Mouse (Mus musculus) lung, postnatal 10 days (tissue): Measurements from ENCODE around the gene Pga5.
A peak's percentile ranks its signal among the peaks of the same experiment; 100 is the strongest.

Experiments used
- DNase-seq: peaks from one replicate; pipeline ENCODE4 v3.0.0; 2021

Gene Pga5

DNA sequence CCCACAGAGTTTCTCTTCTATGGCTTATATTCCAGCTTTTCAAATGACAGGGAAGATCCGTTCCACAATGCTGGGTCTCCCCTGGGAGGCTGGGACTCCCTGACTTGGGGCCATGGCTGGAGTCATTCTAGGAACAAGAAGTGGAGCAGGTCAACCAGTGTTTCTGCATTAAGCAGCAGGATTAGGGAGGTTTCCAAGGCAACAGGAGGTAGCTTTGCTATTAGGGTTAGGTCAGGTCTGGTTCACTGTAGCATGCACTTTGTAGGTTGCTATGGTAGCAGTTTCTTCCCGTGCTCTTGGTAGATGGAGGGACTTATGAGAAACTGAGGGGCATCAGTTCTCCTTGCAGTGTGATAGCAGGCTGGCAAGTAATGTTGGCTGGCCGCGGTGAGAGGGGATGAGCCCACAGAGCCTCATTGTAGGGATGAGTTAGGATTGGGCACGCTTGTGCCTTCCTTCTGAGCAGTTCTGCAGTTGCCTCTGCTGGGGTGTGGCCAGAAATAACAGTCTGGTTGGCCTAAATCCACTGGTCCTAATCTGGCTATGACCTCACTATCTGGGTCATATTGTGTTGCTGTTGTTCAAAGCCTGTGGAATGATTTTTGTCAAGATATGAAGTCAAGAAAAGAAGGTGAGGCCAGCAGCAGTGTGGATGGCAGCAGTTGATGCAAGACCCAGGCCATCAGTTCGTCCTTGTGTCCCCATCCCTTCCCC is 23.3 kb upstream of the Pga5 start:
- DNase-seq: peak; percentile 32

DNA sequence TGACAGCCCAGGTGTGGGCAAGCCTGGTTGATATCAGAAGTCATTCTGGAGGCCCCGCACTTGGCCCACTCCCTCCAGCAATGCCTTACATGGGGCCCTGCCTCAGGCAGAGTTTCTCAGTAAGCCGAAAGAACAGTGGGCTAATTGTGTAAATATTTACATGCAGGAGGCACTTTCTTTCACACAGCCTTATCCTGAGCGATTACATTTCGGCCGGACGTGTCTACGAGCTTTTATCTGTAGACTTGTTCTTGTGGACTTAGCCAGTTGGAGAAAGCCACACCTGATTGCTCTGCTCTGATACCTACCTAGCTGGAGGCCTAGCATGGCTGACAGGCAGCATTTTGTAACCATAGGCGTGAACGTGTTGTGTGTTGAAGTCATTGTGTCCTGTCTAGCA is 22.0 kb upstream of the Pga5 start:
- no peak for DNase-seq

DNA sequence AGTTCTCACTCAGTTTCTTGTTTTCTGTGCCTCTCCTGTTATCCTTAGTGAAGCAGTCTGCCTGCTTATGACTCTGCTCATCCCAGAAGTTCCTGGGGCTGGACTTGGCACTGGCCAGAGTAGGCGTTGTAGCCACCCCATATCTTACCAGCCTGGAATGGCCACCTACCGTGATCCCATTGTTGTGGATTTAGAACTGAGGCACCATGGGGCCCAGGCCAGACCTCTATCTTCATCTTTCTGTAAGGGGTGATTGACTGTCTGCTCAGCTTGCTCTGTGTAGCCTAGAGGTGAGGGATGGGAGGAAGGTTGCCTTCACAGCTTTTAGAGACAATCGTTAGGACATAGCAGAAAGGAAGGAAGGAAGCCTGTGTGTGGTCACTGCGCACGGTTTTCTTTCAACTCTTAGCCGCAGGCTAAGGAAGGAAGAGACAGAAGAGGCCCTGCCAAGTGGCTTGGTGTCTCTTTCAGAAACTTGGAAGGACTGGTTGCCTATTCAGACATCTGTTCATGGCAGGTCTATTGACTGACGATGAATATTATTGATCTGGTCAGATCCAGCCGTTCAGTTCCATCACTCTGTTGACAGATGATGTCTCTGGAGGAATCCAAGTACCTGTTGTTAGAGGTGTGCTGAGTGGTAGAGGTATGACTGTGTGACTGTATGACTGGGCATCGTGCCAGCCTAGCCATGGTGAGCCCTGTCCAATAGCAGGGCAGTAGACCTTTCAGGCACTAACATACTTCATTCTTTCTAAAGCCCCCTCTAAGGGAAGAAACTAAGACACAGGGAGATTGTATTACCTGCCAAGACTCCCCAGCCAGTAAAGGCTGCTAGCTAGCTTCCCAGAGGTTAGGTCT is 20.5 kb upstream of the Pga5 start:
- no peak for DNase-seq

DNA sequence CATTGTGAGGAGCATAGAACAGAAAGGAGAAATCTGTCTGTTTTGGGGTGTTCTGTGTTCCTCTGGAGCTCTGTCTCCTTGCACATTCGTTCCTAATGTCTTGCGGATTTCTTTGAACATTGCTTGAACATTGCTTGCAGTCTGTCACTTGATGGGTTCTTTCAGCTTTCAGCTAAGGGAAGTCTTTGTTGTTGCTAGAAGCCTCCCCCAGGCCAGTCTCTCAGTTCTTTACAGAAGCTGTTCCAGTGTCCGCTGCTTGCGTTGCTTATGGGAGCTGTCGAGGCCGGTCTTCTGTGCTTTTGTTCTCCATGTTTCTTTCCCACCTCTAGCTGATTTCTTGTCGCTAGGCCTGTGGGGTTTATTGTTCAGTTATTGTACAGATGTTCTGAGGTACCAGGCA is 17.9 kb upstream of the Pga5 start:
- DNase-seq: no peak

DNA sequence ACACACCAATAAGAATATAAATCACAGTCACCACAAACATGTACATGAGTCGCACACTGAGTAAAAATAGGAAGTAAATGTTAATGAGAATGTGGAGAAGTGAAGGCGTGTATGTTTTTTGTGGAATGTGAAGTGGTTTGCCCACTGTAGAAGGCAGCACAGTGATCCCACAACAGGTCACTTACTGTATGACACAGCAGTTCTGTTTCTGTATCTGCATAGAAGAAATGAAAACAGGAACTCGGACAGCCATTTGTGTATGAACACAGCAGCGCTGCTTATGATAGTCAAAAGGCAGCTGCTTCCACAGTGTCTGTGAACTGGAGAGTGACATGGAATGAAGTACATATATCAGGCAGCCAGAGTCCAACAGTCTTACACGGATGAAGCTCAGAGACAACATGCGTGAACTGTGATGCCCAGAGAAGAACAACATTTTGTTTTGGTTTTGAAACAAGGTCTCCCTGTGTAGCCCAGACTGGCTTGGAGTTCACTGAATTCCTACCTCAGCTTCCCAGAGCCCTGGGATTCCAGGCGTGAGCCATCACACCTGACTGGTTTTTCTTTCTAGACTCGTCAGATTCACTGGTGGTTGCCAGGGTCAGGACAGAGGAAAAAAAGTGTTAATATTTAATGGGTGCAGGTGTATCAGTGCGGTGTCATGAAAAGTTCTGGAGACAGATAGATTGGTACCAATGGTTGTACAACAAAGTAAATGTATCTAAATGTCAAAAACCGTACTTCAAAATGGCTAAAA is 16.2 kb upstream of the Pga5 start:
- no peak for DNase-seq

DNA sequence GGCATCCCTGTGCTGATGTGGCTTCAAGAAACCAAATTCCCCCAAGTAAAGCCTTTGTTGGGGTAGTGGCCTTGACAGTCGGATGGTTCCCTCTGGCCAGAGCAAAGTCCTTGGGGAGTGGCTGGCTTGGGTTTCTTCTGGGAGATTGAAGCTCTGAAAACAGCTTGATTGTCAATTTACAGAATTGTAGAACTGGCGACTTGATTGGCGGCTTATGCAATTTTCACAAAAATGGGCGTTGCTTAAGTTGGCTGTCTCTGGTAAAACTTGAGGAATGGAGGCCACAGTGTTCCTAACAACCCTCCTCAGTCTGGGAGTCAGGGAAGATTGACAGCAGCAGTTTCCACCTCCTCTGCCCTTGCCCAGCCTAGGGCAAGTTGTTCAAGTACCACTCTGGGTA is 14.5 kb upstream of the Pga5 start:
- DNase-seq: no peak

DNA sequence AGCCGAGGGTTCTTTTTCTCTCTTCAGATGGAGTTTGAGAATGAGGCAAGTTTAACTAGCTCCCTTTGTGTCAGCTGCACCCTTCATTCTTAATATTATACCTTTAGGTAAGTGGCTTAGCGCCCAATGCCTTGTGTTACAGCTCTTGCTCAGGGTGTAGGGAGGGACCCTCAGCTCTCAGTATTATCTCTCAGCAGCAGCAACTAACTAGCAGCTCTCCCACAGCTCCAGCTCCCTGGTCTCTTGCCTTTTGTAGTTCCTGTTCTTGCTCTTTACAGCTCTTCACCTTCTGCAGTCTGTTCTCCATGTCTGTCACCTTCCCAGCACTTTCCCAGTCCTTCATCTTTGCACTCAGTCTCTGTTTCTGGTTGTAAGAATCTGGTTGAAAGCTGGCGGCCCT is 13.8 kb upstream of the Pga5 start:
- no peak for DNase-seq

DNA sequence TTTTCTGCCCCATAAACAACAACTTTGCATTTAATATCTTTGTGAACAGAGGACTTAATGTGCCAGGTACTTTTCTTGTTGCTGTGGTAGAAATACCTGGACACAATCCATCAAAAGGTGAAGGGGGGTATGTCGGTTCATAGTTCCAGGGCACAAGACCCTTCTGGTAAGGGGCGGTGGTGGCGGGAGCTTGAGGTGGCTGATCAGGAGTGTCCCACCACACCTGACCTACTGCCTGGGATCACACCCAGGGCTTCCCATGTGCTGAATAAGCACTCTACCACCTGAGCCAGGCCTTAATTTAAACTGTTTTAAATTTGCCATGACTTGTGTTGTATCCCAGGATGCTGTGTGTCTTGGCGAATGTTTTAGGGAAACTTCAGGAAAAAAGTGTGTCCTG is 13.2 kb upstream of the Pga5 start:
- no peak for DNase-seq

DNA sequence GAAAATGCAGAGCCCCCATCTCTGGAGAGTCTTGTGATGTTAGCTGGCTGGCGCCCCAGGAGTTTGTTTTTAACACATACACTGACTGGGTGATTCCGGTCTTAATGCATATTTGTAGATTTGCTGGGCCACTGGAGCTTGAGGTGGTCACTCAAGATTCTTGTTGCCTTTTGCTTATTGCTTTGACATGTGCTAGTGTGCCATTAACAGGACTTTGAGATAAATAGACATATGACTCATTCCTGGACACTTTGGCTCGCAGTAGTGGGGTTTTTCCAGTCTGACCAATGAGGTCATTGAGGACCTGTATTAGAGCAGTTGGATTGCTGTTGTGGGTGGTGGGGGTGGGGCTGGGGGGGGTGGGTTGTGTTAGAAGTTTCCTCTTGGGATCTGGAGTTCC is 12.5 kb upstream of the Pga5 start:
- DNase-seq: peak; percentile 53

DNA sequence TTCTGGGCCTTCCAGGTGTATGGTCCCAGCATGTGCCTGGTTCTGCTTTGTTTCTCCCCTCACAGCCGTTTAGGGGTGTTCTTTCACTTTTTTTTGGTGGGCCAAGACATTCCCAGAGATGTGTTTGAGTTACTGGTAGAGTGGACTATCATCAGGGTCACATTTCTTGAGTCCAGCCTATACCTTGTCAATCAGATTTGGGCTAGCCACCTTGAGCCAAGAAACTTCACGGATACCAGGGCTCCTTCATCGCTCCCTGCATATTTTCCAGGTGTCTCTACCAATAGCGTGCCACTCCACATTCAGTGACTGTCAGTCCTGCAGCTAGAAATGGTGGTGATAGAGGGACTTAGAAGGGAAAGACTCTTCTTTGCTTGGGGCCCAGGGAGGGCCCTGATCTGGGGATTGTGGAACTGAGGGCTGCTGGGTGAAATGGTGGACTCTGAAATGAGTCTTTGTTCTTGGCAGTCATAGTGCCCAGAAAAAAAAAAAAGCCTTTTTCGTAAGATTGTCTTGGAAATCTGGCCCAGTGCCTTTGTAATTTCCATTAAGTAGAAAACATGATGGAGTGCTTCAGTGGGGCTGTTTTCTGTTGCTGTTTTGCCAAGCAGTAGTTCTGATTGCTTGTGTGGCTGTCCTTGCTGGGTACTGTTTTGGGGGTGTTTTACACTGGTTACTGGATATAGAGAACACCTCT is 11.7 kb upstream of the Pga5 start:
- peak; percentile 59 for DNase-seq

DNA sequence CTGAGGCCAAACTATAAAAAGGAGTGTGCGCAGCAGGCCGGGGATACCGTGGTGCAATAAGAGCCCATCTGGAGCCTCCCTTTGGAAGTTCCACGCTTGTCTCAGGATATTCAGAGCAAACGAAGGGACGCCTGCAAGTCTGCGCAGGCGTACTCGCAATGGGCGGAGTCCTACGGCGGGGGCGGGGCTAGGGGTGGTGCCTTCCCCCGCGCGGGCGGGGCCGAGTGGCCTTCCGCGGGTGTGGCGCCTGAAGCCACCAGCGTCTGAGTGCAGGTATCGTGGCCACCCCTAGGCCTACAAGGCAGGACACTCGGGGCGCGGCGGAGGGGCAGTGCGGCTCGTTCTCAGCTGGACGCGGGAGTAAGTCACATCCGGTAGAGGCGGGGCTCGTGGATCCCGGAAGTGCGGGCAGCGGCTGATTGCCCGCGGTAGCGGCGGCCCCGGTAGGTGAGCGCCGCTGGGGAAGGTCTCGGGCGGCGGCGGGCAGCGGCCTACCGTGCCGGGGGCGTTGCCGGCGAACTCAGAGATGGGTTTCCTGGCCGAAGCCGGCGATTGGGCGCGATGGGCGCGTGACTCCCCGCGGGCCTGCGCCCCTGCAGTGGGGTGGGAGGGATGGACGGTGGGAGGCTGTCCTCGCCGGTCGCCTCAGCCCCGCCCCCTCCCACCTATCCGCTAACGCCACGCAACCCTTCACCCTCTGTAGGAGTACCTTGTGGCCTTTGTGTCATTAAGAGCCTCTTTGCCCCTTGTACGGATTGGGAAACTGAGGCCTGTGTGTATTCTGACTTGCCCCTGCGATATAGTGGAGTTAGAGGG is 10.9 kb upstream of the Pga5 start, which contains the start of gene Vps37c:
Gene Vps37c (plus strand): TSS at position 199 of the 816 bp plus-strand sequence.
- peak; percentile 95 for DNase-seq

DNA sequence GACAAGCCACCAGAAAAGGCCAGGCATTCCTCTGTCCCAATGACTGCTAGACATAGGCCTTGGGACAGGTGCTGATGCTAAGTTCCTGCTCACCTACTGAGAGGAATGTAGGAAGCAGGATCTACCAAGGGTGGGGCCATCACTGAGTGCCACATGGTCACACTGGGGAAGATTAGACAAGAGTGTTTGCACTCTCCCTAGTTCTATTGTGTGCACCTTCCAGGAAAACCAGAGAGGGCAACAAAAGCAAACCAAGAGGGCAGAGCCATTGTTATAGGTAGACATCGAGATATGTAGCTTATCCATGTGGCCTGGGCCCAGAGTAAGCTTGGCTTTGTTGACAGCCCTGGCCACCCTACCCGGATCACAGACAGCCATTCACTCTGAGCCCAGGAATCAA is 7.9 kb upstream of the Pga5 start:
- no peak for DNase-seq

DNA sequence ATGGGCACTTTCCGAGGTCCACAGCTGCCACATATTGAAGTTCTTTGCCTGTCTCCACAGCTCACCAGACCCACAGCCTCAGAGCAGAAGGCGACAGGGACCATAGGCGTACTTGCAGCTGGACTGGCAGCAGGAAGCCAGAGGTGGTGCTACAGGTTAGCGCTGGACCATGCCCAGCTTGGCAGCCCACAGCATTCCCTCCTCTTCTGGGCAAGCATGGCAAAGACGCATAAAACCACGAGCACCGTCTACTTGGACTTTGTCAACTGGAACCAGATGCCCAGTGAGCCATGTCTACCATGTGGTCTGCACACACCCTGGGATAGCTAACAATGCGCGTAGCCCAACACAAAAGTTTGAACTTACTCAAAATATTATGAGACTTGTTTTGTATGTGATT is 7.2 kb upstream of the Pga5 start:
- DNase-seq: no peak

DNA sequence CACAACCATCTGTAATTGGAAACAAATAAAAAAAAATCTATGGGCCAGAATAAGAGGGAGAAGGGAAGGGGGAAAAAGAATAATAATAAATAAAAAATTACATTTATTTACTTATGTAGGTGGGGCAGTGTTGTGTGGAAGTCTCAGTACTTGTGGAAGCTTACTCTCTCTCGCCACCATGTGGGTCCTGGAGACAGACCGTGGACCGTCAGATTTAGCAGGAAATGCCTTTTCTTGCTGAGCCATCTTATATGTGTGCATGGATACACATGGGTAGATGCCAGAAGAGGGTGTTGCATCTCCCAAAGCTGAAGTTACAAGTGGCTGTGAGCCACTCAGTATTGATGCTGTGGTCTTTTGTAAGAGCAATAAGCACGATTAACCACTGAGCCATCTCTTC is 3.7 kb upstream of the Pga5 start:
- DNase-seq: no peak

DNA sequence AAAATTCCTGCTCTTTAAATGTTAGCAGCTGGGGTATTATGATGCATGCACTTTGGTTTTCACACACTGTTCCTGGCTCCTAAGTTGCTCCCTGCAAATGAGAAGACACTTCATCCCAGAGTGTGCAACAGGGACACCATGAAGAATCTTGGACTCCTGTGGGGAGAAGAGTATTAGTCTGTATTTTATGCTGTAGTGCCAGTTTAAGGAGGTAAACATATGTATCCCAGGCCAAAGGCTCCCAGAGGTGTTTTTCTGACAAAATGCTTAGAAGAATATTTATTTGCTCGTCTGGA is 849 bp upstream of the Pga5 start:
- DNase-seq: no peak

DNA sequence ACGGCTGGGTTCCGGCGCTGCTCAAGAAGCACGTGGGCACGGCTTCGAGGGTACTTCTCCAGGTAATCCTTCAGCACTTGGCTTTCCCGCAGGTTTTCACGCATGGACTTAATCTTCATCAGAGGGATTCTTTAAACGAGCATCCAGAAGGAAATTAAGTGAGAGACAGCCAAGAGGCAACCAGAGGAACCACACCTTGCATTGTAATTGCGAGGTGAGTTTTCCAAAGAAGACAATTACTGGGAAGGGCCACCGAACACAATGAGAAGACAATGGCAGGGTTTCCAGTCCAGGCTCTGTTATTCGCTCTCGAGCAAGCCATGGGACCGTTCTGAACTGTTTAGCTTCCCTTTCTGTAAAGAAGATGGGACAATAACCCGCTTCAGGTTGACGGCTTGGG is 1.2 kb downstream of the Pga5 start:
- no peak for DNase-seq

DNA sequence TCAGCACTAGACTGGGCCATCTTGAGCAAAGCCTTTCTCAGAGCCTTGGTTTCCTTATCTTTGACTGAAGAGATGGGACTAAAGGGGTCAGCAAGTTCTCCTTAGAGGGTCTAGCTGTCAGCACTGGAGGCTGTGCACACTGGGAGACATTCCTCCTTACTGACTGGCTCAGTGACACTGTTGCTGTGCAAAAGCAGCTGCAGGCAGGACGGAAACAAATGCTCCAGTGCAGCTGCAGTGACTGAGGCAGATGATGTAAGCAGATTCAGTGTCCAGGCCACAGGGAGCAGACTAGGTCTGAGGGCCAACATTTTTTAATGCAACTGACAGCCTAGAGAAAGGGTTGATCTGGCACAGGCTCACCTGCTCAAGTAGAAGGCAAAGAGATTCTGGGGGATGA is 4.6 kb downstream of the Pga5 start:
- no peak for DNase-seq

DNA sequence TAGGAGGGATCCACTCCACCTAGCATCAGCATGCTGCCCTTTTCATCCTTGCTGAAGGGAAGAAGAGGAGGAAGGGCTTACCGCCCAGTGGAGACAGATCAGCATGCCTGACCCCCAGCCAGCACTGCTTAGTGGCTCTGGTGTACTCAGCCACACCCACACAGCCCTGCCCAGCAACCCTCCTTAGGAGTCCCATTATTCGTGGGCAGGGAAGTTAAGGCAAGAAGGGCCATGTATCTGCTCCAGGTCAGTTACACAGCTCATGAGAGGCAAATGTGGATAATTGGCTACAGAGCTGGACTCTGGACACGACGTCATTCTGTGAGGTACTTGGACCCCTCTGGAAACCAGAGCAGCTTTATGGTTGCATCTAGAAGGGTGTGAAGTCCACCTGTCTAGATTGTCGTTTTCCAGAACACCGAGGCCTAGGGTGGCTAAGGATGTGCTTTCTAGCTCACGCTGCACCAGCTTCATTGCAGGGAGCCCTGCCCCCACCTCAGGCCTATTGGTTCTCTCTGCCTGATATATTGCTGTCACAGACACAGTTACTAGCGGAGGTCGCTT is 5.9 kb downstream of the Pga5 start:
- no peak for DNase-seq

DNA sequence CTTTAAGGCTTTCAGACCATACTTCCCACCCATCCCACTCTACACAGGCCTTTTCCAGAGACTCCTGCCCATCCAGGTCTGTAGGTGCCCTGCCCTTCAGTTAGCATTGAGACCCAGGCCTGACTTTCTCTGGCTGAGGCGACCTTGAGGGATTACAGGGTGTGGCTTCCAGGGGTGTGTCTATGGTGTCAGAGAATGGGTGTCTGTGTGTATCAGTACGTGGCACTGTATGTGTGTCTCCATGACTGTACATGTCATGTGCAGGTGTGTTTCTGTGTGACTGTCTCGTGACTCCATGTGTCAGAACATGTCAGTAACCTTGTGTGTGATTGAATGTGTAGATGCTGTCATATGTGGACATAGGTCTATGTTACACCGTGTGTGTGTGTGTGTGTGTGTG is 6.6 kb downstream of the Pga5 start:
- DNase-seq: no peak

DNA sequence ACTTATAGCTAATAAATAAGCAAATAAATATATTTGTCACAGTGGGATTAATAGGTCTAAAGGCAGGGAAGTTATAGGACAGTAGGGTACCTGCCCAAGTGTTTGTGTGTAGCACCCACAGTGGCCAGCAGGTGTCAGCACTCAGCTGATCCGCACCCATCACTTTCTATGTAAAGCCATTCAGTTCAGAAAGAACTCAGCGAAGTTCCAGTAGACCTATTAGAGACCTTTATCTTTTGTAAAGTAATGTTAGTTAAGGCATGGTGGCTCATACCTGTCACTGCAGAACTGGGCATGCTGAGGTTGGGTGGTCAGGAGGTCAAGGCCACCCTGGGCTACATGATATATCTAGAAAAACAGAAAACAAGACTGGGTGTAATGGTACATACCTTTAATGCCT is 12.4 kb downstream of the Pga5 start:
- DNase-seq: peak; percentile 74

DNA sequence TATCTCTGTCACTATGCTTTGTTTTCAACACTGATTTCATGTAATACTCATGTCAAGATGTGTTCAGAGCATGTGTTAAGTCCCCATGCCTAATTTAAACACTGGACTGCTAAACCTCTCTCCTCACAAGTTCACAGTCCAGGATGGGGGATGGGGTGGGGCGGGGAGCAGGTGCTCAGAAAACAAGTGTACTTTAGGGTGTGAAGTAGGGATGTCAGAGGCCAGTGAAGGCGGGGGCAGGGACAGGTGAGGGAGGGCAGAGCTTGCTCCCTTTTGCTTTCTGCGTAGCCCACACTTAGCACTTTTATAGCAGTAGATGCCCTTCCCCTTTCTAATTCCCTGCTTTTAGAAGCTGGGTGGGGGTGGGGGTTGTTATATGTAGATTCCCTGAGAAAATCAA is 12.8 kb downstream of the Pga5 start:
- no peak for DNase-seq

DNA sequence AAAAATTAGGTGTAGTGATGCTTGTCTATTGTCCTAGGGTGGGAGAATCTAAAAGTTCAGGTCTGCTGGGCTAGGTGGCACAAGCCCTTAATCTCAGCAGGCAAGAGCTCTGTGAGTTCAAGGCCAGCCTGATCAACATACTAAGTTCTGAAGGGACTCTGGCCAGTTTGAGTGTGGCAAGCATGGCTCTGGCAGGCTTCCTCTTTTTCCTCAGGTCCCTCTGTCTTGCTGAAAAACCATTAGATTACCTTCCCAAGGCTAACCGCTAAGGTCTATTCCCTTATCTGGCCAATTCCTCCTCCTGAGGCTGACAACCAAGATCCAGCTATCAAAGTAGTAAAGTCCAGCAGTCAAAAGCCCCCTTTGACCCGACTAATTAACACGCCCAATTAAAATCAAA is 15.2 kb downstream of the Pga5 start:
- DNase-seq: no peak
